Mouse (Mus musculus): ENCODE measurements around the gene Prpf18. TPM values are rescaled to one million over a fixed set of nuclear protein-coding genes. Genes with fewer than 3 reads are reported as not detected.

Prpf18 gene
- 0.85 and 1.8 TPM in 2 replicates for polyA plus RNA-seq (2012; rRNA removed)

DNA sequence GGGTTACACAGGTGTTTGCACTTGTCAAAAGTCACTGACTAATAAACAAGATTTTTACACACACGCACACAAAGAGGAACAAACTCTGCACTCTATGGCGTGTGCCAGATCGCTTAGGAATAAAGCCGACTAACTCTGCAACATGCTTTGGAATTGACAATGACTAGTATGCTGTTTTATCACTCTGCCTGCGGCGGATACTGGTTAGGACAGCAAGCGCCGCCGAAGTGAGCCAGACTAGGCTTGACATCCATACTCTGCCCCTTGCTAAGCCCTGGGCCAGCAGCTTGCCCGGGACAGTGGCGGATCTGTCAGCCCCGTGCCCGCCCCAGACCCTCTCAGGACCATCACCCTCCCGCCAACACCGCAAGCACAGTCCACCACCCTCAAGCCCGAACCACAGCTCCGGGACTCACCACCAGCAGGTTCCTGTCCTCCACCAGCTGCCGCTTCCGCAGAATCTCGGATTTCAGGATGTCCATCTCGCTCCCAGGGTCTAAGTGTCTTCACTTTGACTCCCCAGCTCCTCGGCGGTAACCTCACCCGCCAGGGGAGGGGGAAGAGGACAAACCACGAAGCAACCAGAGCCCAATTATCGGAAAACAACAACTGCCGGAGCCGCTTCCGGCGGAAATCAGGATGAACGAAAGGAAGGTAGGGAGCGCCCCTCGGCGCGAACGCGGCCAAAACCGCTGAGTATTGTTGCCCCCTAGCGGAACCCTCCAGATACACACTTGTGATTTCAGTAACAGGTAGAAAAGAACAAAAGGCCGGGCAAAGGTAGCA, at the start of gene Prpf18:
Gene Prpf18 (minus strand): TSS at position 614 of the 786 bp plus-strand sequence.

Other genes with a start within 250 kb of the Prpf18 start
- gene Bend7, start 65.7 kb upstream of the Prpf18 start, polyA plus RNA-seq (2012; rRNA removed), result 1.7 and 2.0 TPM in 2 replicates
- gene Sephs1, start 229.5 kb upstream of the Prpf18 start, polyA plus RNA-seq (2012; rRNA removed), result 4.4 TPM in 2 replicates